Mouse (Mus musculus) layer of hippocampus, postnatal 36 days (tissue): ENCODE measurements at regions not wholly inside any gene's neighbourhood (a gene's known extent, or its start where the extent isn't known, plus 50 kb on each side); places are given as distances from the start of the nearest gene placed in this dataset.

ENCODE experiments used
- DNase-seq, 2 experiments: peaks; one replicate each; pipeline ENCODE4 v3.0.0; 2022

DNA sequence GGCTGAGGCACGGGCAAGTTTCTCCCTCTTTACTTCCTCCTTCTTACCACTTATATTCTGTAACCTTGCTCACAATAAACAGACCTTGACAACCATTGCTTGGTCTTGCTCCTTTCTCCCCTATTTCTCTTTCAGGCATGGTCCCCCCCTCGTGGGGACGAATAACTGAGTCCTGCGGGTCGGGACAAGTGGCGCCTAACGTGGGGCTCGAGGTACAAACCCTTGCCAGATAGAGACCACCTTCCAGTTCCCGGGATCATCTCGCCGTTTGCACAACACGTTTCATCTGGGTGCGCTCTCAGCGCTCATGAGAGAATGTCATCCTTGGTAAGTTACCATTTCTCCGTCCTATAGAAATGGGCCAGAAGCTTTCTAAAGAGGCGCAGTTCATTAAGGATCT is 79.6 kb upstream of the Foxn3 start:
- no peak for DNase-seq

- no peak for DNase-seq
These were observed 78.9 kb upstream of the Foxn3 start for GRCm38 (mm10) chr12:99642131-99642895.

- DNase-seq: no peak
These were observed 77.9 kb upstream of the Foxn3 start for GRCm38 (mm10) chr12:99641278-99641677.

DNA sequence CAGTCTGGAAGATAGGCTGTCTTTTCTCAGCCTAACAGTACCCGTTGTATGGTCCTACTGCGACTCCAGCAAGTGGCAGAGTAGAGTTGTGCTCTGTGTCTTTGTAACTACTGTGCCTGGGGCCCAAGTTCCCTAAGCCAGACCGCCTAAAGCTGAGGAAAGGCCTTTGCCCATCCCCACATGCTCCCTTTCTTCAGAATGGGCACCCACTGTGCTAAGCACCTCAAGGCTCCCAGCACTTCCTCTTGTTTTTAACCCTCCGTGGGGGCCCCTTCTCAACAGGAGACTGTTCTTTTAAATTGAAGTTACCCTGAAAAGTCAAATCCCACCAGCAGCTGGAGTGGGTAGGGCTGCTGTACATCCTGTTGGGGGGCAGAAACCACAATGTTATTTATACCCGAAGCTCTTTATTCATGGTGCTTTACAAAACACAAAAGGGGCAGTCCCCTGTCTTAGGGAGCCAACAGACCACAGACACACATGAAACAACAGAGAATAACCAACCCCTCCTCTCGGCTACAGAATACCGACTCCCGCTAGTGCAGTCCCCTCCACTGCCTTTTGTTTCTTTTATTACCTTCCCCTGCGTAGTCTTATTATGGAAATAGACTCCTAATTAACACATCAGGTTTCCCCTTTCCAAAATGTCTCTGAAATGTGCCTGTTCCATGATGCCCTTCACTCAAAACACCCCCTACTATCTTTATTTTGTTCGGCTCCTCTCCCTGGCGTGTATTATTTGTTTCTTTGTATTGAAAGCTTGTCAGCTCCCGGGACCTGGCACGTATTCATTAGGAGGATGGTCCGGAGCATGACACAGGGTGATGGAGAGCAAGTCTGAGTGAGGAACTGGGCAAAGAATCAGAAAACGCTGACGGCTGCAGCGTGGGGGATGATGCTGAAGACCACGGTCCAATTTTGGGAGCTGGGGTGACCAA is 77.1 kb upstream of the Foxn3 start:
- peak in 1 of 2 experiments; percentile 29 for DNase-seq

- peak; percentile 57 to 58 for DNase-seq
These were observed 76.4 kb upstream of the Foxn3 start for GRCm38 (mm10) chr12:99639847-99640213.

GRCm38 (mm10) chr12:99639118-99639517 is 75.7 kb upstream of the Foxn3 start:
- DNase-seq: no peak

GRCm38 (mm10) chr12:99637986-99638385 is 74.6 kb upstream of the Foxn3 start:
- DNase-seq: no peak

DNA sequence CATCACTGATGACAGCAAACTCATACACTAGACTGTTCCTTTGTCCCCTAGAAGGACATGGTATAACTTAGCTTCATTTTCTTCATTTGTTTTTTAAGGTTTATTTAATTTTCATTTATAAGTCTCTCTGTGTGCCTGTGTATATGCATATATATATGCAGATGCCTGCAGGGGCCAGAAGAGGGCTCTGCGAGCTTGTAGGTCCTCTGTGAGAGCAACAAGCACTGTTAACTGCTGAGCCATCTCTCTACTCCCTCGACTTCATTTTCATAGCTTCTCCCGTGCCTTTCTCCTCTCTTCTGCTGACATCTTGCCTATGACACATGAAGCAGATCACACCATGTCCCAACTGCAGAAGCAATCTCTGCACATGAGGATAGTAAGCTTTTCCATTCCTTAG is 72.9 kb upstream of the Foxn3 start:
- no peak for DNase-seq

GRCm38 (mm10) chr12:99635361-99635760 is 72.0 kb upstream of the Foxn3 start:
- no peak for DNase-seq

DNA sequence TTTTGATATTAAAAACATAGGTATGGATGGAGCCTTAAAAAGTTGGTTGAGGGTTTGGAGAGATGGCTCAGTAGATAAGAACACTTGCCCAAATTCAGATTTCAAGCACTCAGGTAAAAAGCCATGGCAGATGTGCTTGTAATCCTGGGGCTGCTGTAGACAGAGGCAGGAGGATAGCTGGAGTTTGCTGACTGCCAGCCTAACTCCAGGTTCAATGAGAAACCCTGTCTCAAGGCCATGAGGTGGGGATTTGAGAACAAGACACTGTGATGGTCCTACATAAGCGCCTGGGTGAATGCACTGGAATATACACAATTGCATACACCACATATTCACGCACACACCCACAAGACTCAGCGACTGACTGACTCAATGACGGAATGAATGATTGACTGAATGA is 71.3 kb upstream of the Foxn3 start:
- no peak for DNase-seq

DNA sequence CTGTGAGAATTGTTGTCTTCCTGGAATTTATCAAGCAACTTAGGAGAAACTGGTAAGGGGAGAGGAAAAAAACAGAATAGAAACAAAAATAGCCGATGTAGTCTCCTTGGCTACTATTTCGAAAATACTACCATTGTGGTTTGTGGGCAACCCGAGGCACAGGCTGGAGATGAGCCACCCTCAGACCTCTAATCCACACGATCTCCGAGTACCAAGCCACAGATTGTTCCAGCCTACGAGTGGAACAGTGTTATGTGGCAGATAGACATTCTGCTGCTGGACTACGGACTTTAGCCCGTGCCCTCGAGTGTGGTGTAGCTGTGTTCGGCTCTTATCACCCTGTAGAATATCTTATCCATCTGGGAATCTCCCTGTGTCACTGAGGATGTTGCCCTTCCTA is 70.3 kb upstream of the Foxn3 start:
- no peak for DNase-seq

DNA sequence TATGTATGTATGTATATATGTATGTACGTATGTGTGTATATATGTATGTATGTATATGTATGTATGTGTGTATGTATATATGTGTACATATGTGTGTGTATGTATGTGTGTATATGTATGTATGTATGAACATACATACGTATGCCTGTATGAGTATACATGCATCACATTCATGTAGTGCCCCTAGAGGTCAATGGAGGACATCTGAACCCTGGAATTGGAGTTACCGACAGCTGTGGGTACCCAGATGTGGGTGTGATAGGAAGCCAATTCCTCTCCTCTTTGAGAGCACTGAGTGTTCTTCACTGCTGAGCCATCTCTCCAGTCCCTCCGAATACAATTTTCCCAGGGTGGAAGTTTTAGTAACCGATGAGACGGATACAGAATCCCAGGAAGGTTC is 69.6 kb upstream of the Foxn3 start:
- DNase-seq: no peak

- no peak for DNase-seq
These were observed 66.2 kb upstream of the Foxn3 start for GRCm38 (mm10) chr12:99629606-99630005.

DNA sequence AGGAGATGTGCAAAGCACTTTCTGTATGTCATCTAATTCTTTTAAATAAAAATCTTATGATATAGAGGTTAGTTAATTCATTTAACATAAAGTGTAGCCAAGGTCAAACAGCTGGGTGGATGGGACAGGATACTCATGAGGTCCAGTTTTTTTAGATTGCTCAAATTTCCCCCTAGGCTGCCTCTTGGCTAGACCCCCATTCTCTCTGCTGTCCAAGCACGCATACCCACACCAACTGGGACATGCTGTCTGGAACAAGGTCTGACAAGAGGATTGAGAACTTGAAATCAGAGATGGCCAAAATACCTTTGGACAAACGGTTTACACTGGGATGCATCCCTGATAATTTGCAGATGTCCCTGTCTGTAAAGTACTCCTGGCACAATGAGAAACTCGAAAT is 65.0 kb upstream of the Foxn3 start:
- DNase-seq: no peak

- peak; percentile 92 to 95 for DNase-seq
These were observed 64.5 kb upstream of the Foxn3 start for GRCm38 (mm10) chr12:99627898-99628231.

DNA sequence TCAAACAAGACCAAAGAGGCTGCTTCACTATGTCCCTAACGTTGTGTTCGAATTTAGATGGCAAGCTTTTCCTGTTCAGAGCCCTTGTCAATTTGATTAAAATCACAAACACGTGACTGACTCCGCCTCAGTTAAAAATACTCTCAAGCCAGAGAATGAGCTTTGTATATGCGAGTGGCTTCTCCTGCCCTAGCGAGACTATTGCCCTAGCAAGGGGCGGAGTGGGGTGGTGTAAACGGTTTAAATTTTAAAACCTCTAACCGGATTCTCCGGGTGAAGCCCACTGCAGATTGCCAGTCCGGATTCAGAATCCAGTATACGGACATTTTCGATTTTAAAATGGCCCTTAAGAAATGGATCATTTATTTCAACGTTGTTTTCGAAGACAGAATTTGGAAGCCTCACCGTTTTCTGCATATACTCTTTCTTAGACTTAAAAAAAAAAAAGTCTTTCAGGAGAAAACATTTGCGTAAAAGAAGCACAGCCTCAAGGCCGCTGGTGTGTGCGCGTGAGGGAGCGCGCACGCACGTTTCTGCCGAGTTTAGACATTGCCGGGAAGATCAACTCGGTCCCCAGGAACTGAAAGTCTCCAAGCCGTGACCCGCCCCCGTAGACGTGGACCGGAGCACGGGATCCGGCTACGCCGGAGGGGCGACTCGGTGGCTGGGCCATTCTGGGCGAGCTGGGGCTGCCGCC is 64.0 kb upstream of the Foxn3 start:
- DNase-seq: peak; percentile 28 to 35

DNA sequence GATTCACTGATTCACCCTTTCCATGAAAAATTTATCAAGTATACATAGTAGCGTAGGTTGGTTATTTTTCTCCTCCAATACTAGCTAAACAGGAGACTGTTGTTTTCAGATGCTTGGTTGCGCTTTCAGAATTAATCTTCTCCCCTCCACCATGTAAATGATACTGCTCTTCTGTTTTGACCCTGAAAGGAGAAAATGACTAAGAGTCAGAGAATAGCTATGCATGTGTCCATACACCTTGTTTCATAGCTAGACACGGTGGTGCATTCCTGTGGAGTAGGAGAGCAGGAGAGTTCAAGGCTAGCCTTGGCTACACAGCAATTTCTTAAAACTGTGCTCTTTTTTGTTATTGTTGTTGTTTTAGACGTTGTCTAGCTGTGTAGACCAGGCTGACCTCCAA is 62.8 kb upstream of the Foxn3 start:
- no peak for DNase-seq

GRCm38 (mm10) chr12:99625094-99625493 is 61.7 kb upstream of the Foxn3 start:
- DNase-seq: no peak

DNA sequence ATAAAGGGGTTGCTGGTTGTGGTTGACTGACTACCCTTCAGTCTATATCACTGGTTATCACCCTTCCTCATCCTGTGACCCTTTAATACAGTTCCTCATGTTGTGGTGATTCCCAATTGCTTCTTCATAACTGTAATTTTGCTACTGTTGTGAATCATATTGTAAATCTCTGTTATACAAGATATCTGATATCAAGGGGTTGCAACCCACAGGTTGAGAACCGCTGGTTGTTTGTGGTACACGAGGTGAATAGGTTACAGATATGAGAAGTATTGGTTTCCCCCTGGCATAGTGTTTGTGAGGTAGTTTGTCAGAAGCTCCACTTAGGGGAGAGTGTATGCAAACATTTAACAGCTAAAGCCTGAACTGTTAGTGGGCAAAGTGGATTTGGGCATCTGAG is 58.9 kb upstream of the Foxn3 start:
- DNase-seq: no peak

DNA sequence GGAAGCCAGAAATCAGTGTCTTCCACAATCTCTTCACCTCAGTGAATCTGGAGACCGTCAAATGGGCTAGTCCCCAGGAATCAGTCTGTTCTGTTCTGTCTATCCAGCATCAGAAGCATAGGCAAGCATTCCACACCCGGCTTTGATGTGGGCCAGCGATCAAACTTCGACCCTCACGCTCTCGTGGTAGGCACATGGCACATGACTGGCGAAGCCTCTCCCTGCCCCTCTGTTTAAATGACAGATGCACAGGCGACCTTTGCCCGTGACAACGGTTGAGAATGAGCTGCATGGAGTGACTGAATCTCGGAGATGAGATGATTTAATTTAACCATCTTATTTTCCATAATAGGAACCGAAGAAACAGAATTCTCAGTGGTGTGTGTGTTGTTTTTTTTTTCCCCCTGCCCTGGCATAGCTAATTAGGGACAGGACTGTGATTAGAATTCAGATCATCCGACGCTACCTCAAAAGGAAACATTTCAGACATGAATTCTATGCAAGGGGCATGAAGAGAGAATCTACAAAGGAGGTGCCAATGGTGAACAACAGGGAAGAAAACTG is 53.9 kb upstream of the Foxn3 start:
- no peak for DNase-seq

- no peak for DNase-seq
These were observed 51.0 kb upstream of the Foxn3 start for GRCm38 (mm10) chr12:99614420-99614819.
